Mouse (Mus musculus): ENCODE measurements around the gene Skint4.

The Skint4 gene

DNA sequence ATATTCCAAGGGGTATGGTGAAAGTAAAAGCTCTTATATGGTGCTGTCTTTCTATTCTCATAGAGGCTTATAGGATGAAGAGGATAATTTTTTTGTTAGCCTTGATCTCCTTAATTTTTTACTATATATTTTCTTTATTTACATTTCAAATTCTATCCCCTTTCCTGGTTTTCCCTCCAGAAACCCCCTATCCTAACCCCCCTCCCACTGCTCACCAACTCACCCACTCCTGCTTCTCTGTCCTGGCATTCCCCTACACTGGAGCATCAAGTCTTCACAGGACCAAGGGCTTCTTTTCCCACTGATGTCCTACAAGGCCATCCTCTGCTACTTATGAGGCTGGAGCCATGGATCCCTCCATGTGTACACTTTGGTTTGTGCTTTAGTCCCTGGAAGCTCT is at the start of gene Skint4:
Skint4 (plus strand) TSS at position 301 of the 400 bp plus-strand sequence.
- in situ Hi-C loops (cut with MboI, MseI), result no loop called here
